Mouse (Mus musculus): ENCODE results near the gene Zdhhc24. TPM values are rescaled to one million over a fixed set of nuclear protein-coding genes. Genes with fewer than 3 reads are reported as not detected.
"Not testable (repeated sequence)": the region's sequence is repeated elsewhere in the genome, so short reads cannot be mapped to it uniquely, and the experiment has no call there.

The Zdhhc24 gene
- polyA plus RNA-seq, 1 experiment from 2014 or later, result 8.5 TPM

- Histone ChIP-seq H3K36me3 (no peaks in the 10 kb centered on the region), H3K27ac (peak within 1 kb of the TSS; percentile 66), H3K9me3 (replicated peaks) (no peaks in the 10 kb centered on the region), H3K27me3 (ENCODE audit: low read depth, poor library complexity, severe bottlenecking) (peaks cover 13% of the 10 kb centered on the region; the same call in 1 of the 2 replicates), H3K4me3 (peak within 1 kb of the TSS; percentile 65), H3K4me1 (peaks cover 17% of the 10 kb centered on the region)
- DNase-seq (ENCODE audit: low spot score), result peak; percentile 84
- WGBS, result 4% methylated on average over 45 of the region's 45 CpGs
Observed at GRCm38 (mm10) chr19:4854552-4855469, 23.7 kb upstream of the Zdhhc24 start, which contains the start of gene Ctsf. TSS of gene Ctsf (plus strand) at chr19:4855130.

GRCm38 (mm10) chr19:4855470-4855820 lies 23.0 kb upstream of the Zdhhc24 start:
- Histone ChIP-seq H3K4me3 (peak overlapping the region; percentile 65), H3K27ac (peak overlapping the region; percentile 66), H3K9me3 (replicated peaks) (no peaks in the 10 kb centered on the region), H3K36me3 (no peaks in the 10 kb centered on the region), H3K27me3 (ENCODE audit: low read depth, poor library complexity, severe bottlenecking) (peaks cover 13% of the 10 kb centered on the region; the same call in 1 of the 2 replicates), H3K4me1 (peaks cover 17% of the 10 kb centered on the region)
- DNase-seq (ENCODE audit: low spot score), result no peak
- 3% methylated on average over 14 of the region's 14 CpGs for WGBS

- DNase-seq (ENCODE audit: low spot score), result no peak
- H3K27me3 ChIP-seq (ENCODE audit: low read depth, poor library complexity, severe bottlenecking), result peaks cover 13% of the 10 kb centered on the region; the same call in 1 of the 2 replicates
- H3K36me3 ChIP-seq, result no peaks in the 10 kb centered on the region
- no peaks in the 10 kb centered on the region for H3K9me3 ChIP-seq (replicated peaks)
- H3K4me1 ChIP-seq, result peaks cover 17% of the 10 kb centered on the region
- no peak overlapping the region for H3K27ac ChIP-seq
- H3K4me3 ChIP-seq, result peak overlapping the region; percentile 65
- 79% methylated on average over 4 of the region's 4 CpGs for WGBS
Observed at GRCm38 (mm10) chr19:4855951-4856350, 22.5 kb upstream of the Zdhhc24 start.

- peaks cover 15% of the 10 kb centered on the region; the same call in 1 of the 2 replicates for H3K27me3 ChIP-seq (ENCODE audit: low read depth, poor library complexity, severe bottlenecking)
- 82% methylated on average over 6 of the region's 6 CpGs for WGBS
- H3K27ac ChIP-seq, result no peak overlapping the region
- H3K4me1 ChIP-seq, result peaks cover 17% of the 10 kb centered on the region
- no peaks in the 10 kb centered on the region for H3K9me3 ChIP-seq (replicated peaks)
- no peak for DNase-seq (ENCODE audit: low spot score)
- H3K36me3 ChIP-seq, result no peaks in the 10 kb centered on the region
- no peak overlapping the region for H3K4me3 ChIP-seq
Observed at GRCm38 (mm10) chr19:4859081-4859480, 19.4 kb upstream of the Zdhhc24 start.

GRCm38 (mm10) chr19:4863048-4863447 lies 15.4 kb upstream of the Zdhhc24 start:
- Histone ChIP-seq H3K27me3 (ENCODE audit: low read depth, poor library complexity, severe bottlenecking) (peaks cover 25% of the 10 kb centered on the region), H3K4me1 (peaks cover 4% of the 10 kb centered on the region; the same call in 1 of the 2 replicates), H3K4me3 (no peak overlapping the region), H3K9me3 (replicated peaks) (no peaks in the 10 kb centered on the region), H3K36me3 (no peaks in the 10 kb centered on the region), H3K27ac (no peak overlapping the region)
- DNase-seq (ENCODE audit: low spot score), result no peak
- WGBS, result 82% methylated on average over 6 of the region's 6 CpGs

- H3K4me1 ChIP-seq, result peaks cover 4% of the 10 kb centered on the region; the same call in 1 of the 2 replicates
- 0 out of 2 replicates have a peak overlapping the region, but pooled peaks have one; percentile 13 for H3K4me3 ChIP-seq
- DNase-seq (ENCODE audit: low spot score), result no peak
- H3K36me3 ChIP-seq, result no peaks in the 10 kb centered on the region
- 13% methylated on average over 17 of the region's 17 CpGs for WGBS
- no peak overlapping the region for H3K27ac ChIP-seq
- H3K27me3 ChIP-seq (ENCODE audit: low read depth, poor library complexity, severe bottlenecking), result peaks cover 25% of the 10 kb centered on the region
- H3K9me3 ChIP-seq (replicated peaks), result no peaks in the 10 kb centered on the region
Observed at GRCm38 (mm10) chr19:4865147-4865546, 13.3 kb upstream of the Zdhhc24 start.

GRCm38 (mm10) chr19:4874613-4875012 lies 3.9 kb upstream of the Zdhhc24 start:
- peaks cover 16% of the 10 kb centered on the region for H3K27me3 ChIP-seq (ENCODE audit: low read depth, poor library complexity, severe bottlenecking)
- H3K27ac ChIP-seq; H3K9me3 ChIP-seq (replicated peaks); DNase-seq (ENCODE audit: low spot score); H3K36me3 ChIP-seq; H3K4me3 ChIP-seq: not testable (repeated sequence)
- peaks cover 24% of the 10 kb centered on the region for H3K4me1 ChIP-seq
- 84% methylated on average over 1 of the region's 1 CpGs for WGBS

GRCm38 (mm10) chr19:4876241-4876640 lies 2.2 kb upstream of the Zdhhc24 start:
- Histone ChIP-seq H3K4me1 (peaks cover 28% of the 10 kb centered on the region), H3K36me3 (no peaks in the 10 kb centered on the region), H3K9me3 (replicated peaks) (no peaks in the 10 kb centered on the region), H3K27me3 (ENCODE audit: low read depth, poor library complexity, severe bottlenecking) (peaks cover 16% of the 10 kb centered on the region), H3K27ac (no peak overlapping the region), H3K4me3 (no peak overlapping the region)
- whole genome bisulfite sequencing, result 80% methylated on average over 4 of the region's 4 CpGs
- DNase-seq (ENCODE audit: low spot score), result no peak

- Histone ChIP-seq H3K4me1 (peaks cover 28% of the 10 kb centered on the region), H3K36me3 (no peaks in the 10 kb centered on the region), H3K27ac (no peak overlapping the region), H3K9me3 (replicated peaks) (no peaks in the 10 kb centered on the region), H3K4me3 (0 out of 2 replicates have a peak overlapping the region, but pooled peaks have one; percentile 6), H3K27me3 (ENCODE audit: low read depth, poor library complexity, severe bottlenecking) (peaks cover 16% of the 10 kb centered on the region)
- 72% methylated on average over 3 of the region's 3 CpGs for WGBS
- DNase-seq (ENCODE audit: low spot score), result no peak
Observed at GRCm38 (mm10) chr19:4876755-4877154, 1.7 kb upstream of the Zdhhc24 start.

- Histone ChIP-seq H3K27ac (peak within 1 kb of the TSS; percentile 79), H3K36me3 (no peaks in the 10 kb centered on the region), H3K27me3 (ENCODE audit: low read depth, poor library complexity, severe bottlenecking) (peaks cover 16% of the 10 kb centered on the region), H3K9me3 (replicated peaks) (no peaks in the 10 kb centered on the region), H3K4me3 (peak within 1 kb of the TSS; percentile 88), H3K4me1 (peaks cover 28% of the 10 kb centered on the region)
- WGBS, result 3% methylated on average over 17 of the region's 17 CpGs
- peak; percentile 47 for DNase-seq (ENCODE audit: low spot score)
Observed at GRCm38 (mm10) chr19:4877785-4878184, 683 bp upstream of the Zdhhc24 start, which contains the start of gene Actn3. TSS of gene Actn3 (minus strand) at chr19:4877909.

- H3K36me3 ChIP-seq, result no peaks in the 10 kb centered on the region
- WGBS, result 62% methylated on average over 10 of the region's 10 CpGs
- H3K9me3 ChIP-seq (replicated peaks), result no peaks in the 10 kb centered on the region
- H3K4me3 ChIP-seq, result peak overlapping the region; percentile 88
- peaks cover 16% of the 10 kb centered on the region for H3K27me3 ChIP-seq (ENCODE audit: low read depth, poor library complexity, severe bottlenecking)
- H3K27ac ChIP-seq, result no peak overlapping the region
- no peak for DNase-seq (ENCODE audit: low spot score)
- peaks cover 28% of the 10 kb centered on the region for H3K4me1 ChIP-seq
Observed at GRCm38 (mm10) chr19:4879324-4879703, 846 bp downstream of the Zdhhc24 start.

GRCm38 (mm10) chr19:4883961-4884360 lies 5.5 kb downstream of the Zdhhc24 start:
- Histone ChIP-seq H3K4me3 (no peak overlapping the region), H3K36me3 (no peaks in the 10 kb centered on the region), H3K4me1 (peaks cover 8% of the 10 kb centered on the region), H3K27me3 (ENCODE audit: low read depth, poor library complexity, severe bottlenecking) (no peaks in the 10 kb centered on the region), H3K9me3 (replicated peaks) (no peaks in the 10 kb centered on the region), H3K27ac (no peak overlapping the region)
- DNase-seq (ENCODE audit: low spot score), result no peak
- 83% methylated on average over 4 of the region's 4 CpGs for WGBS

- no peak overlapping the region for H3K4me3 ChIP-seq
- H3K36me3 ChIP-seq, result peaks cover 16% of the 10 kb centered on the region
- no peak overlapping the region for H3K27ac ChIP-seq
- no peaks in the 10 kb centered on the region for H3K27me3 ChIP-seq (ENCODE audit: low read depth, poor library complexity, severe bottlenecking)
- H3K4me1 ChIP-seq, result no peaks in the 10 kb centered on the region
- 84% methylated on average over 10 of the region's 10 CpGs for WGBS
- no peaks in the 10 kb centered on the region for H3K9me3 ChIP-seq (replicated peaks)
- no peak for DNase-seq (ENCODE audit: low spot score)
Observed at GRCm38 (mm10) chr19:4889791-4890190, 11.3 kb downstream of the Zdhhc24 start.

Data from limb, embryonic 10.5 days (tissue).